Mouse (Mus musculus) A20 (cell line): ENCODE measurements at regions not wholly inside any gene's neighbourhood (a gene's known extent, or its start where the extent isn't known, plus 50 kb on each side); places are given as distances from the start of the nearest gene placed in this dataset.

ENCODE experiments used
- DNase-seq: peaks from one replicate; pipeline ENCODE4 v3.0.0-alpha.2; 2011; ENCODE audit warnings: low read depth, low spot score

GRCm38 (mm10) chr16:10098511-10098910 lies 71.5 kb upstream of the Rpl39l start:
- no peak for DNase-seq

DNA sequence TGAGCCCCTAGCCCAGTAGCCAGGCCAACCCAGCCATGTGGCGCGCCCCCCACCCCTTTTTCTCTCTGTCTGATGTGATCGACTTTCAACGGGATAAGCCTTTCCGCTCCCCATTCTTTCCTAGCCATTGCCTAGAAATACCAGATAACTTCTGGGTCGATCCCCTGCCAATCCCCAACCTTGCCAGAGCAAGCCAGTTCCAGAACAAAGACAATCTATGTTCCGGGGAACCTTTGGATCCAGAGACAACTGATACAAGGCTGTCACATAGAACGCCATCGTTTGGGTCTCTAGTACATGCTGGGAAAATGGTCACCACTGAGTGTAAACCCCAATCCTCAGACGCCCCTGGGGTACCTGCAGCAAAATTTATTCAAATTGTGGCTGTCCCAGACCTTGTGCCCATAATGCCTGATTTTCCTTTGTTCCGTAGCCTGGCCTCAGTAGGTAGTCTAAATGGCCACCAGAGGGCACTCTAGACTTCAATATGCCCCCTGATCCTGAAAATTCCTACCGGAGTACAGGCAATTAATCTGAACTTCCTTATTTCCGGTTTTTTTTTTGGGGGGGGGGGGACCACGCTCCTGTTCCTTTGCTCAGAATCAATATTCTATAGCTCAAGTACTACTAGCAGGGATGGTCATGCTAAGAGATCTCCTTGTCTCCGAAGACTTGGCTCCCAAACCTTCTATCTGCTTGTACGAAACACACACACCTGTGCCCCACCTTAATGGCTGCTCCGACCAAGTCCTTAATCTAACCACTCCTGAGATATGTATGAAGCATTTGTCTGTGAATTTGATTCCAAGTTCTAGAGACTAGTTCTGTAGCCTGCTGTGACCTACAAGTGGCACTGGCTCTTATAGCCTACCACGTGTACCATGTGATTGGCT lies 81.3 kb upstream of the Rpl39l start:
- DNase-seq: peak; percentile 9

DNA sequence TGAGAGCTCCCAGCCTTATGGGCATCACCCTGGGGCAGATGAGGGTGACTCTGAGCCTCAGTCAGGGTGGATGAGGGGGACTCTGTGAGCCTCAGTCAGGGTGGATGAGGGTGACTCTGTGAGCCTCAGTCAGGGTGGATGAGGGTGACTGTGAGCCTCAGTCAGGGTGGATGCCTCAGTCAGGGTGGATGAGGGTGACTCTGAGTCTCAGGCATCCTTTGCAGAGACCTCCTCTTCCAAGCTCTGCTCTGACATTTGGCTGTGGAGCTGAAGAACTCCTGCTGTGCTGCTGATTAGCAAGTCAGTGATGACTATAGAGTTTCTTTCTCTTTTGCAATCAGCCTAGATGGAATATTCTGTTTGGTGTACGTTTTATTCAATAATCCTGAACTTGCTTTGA lies 83.7 kb upstream of the Rpl39l start:
- DNase-seq: no peak

- DNase-seq: no peak
Observed at GRCm38 (mm10) chr16:10085429-10085828, 84.6 kb upstream of the Rpl39l start.

- no peak for DNase-seq
Observed at GRCm38 (mm10) chr16:10081751-10082150, 86.4 kb upstream of the Grin2a start.

- no peak for DNase-seq
Observed at GRCm38 (mm10) chr16:10080121-10080679, 84.8 kb upstream of the Grin2a start.

GRCm38 (mm10) chr16:10073158-10073557 lies 77.8 kb upstream of the Grin2a start:
- DNase-seq: peak; percentile 51

DNA sequence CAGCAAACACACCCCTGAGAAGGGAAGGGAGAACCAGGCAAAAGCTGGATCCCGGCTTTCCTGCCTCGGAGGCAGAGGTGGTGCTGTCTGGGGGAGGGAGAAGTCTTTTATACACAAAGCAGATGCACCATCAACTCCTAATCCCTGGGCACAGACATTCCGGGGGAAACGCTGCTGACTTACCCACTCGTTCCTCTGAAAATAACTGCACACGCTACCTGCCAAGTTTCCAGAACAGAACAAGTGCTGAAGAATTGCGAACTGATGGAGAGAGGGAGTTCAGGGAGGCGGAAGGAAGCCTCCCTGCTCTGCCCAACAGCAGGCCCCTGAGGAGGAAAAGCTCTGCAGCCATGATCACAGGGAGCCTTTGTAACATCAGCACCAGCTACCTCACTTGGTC lies 68.1 kb upstream of the Grin2a start:
- no peak for DNase-seq

- no peak for DNase-seq
Observed at GRCm38 (mm10) chr16:10058094-10058493, 62.7 kb upstream of the Grin2a start.
